ENCODE assay signal across 20 mouse cellular contexts in genomic region chr7:104167105-104167504, GRCm38 (mm10). TPM values are rescaled to one million over a fixed set of nuclear protein-coding genes. Genes with fewer than 3 reads are reported as not detected.
A peak's percentile ranks its signal among the peaks of the same experiment; 100 is the strongest.
DNase-seq lines count a peak whose midpoint lies in the region; ATAC-seq and TF ChIP-seq lines count a peak whose summit lies in the region.
"Had no signal": no experiment of that assay in that cellular context is flagged by ENCODE, and none has a peak within 500 bp of the region (broad histone marks: within the 10 kb centered on the region; RNA-seq: fewer than 3 reads in every experiment).

No protein-coding gene starts in this region.

- no peak for DNase-seq in liver, embryonic 13.5 days
- DNase-seq in MEL (ENCODE audit: low read depth, low spot score), result peak; percentile 3
- DNase-seq in thymus, postnatal 25 days, result peak; percentile 35
- DNase-seq in right cerebral cortex, postnatal 25 days, result no peak
- DNase-seq in adrenal gland, postnatal 14 days, result no peak
- DNase-seq: adrenal gland, adult 8-10 months; cerebellum, adult 9-11 months; forebrain, postnatal 0 days; gastrocnemius, postnatal 10 days; heart, postnatal 4 days had no signal

- no peaks in the 10 kb centered on the region for H3K4me1 ChIP-seq in liver, embryonic 13.5 days (replicated peaks)
- H3K4me1 ChIP-seq in liver, embryonic 12.5 days, result no peaks in the 10 kb centered on the region
- H3K4me1 ChIP-seq in MEL (ENCODE audit: control insufficient read depth in 1 of 2, insufficient read depth in 2 of 2, low read length in 2 of 2), result peaks cover 0 to 6% of the 10 kb centered on the region in 2 experiments; a peak in 1 of 4 replicates
- no peaks in the 10 kb centered on the region for H3K4me1 ChIP-seq in liver, embryonic 16.5 days (ENCODE audit: control insufficient read depth, low read depth, low read length)
- H3K4me1 ChIP-seq: heart, embryonic 12.5 days; neural tube, embryonic 15.5 days had no signal

- no peaks in the 10 kb centered on the region for H3K9me3 ChIP-seq in liver, embryonic 13.5 days (replicated peaks)
- no peaks in the 10 kb centered on the region for H3K9me3 ChIP-seq in liver, embryonic 12.5 days (replicated peaks)
- H3K9me3 ChIP-seq in MEL (replicated peaks; ENCODE audit: insufficient read depth, low read length), result no peaks in the 10 kb centered on the region
- H3K9me3 ChIP-seq in liver, embryonic 16.5 days (replicated peaks; ENCODE audit: control insufficient read depth, low read length), result no peaks in the 10 kb centered on the region
- H3K9me3 ChIP-seq: heart, embryonic 12.5 days; neural tube, embryonic 15.5 days had no signal

- no peak overlapping the region for H3K4me2 ChIP-seq in liver, embryonic 13.5 days
- no peak overlapping the region for H3K4me2 ChIP-seq in liver, embryonic 12.5 days
- H3K4me2 ChIP-seq in liver, embryonic 16.5 days (ENCODE audit: low read depth, low read length), result no peak overlapping the region
- H3K4me2 ChIP-seq: heart, embryonic 12.5 days; neural tube, embryonic 15.5 days had no signal

- no peak overlapping the region for H3K27ac ChIP-seq in liver, embryonic 13.5 days
- no peak overlapping the region for H3K27ac ChIP-seq in liver, embryonic 12.5 days
- no peak overlapping the region for H3K27ac ChIP-seq in MEL (ENCODE audit: control insufficient read depth, low read depth, low read length)
- no peak overlapping the region for H3K27ac ChIP-seq in liver, embryonic 16.5 days (ENCODE audit: low read length)
- H3K27ac ChIP-seq: left cerebral cortex, adult 2 months; neural tube, embryonic 15.5 days had no signal

- no peak overlapping the region for H3K4me3 ChIP-seq in liver, embryonic 13.5 days (replicated peaks)
- H3K4me3 ChIP-seq in liver, embryonic 12.5 days, result no peak overlapping the region
- no peak overlapping the region for H3K4me3 ChIP-seq in MEL (ENCODE audit: control insufficient read depth in 1 of 2, insufficient read depth in 1 of 2, low read depth in 2 of 2, low read length in 2 of 2)
- H3K4me3 ChIP-seq in liver, embryonic 16.5 days (ENCODE audit: low read depth, low read length), result no peak overlapping the region
- H3K4me3 ChIP-seq: erythroblast, embryonic 14.5 days; heart, embryonic 12.5 days; left cerebral cortex, adult 2 months; neural tube, embryonic 15.5 days had no signal

- no peaks in the 10 kb centered on the region for H3K79me2 ChIP-seq in MEL (ENCODE audit: control insufficient read depth, insufficient read depth, low read length, poor library complexity)

- H3K36me3 ChIP-seq in liver, embryonic 13.5 days, result no peaks in the 10 kb centered on the region
- no peaks in the 10 kb centered on the region for H3K36me3 ChIP-seq in liver, embryonic 12.5 days
- H3K36me3 ChIP-seq in MEL (ENCODE audit: control insufficient read depth in 1 of 2, insufficient read depth in 2 of 2, low read length in 2 of 2), result no peaks in the 10 kb centered on the region
- H3K36me3 ChIP-seq in liver, embryonic 16.5 days (ENCODE audit: control insufficient read depth, insufficient read depth), result no peaks in the 10 kb centered on the region
- H3K36me3 ChIP-seq: heart, embryonic 12.5 days; neural tube, embryonic 15.5 days had no signal

- H3K9ac ChIP-seq in liver, embryonic 13.5 days, result no peak overlapping the region
- H3K9ac ChIP-seq in liver, embryonic 12.5 days, result no peak overlapping the region
- H3K9ac ChIP-seq in MEL (ENCODE audit: control insufficient read depth, low read depth, low read length, poor library complexity, severe bottlenecking), result no peak overlapping the region
- no peak overlapping the region for H3K9ac ChIP-seq in liver, embryonic 16.5 days (ENCODE audit: low read depth, low read length)
- H3K9ac ChIP-seq: forebrain, postnatal 0 days; heart, embryonic 12.5 days; neural tube, embryonic 15.5 days had no signal

- peak in 1 of 3 experiments; percentile 3; a peak in 2 of 6 replicates for TF ChIP-seq CTCF in MEL (IDR thresholded peaks at IDR 0.05 in 2 of 3, conservative IDR thresholded peaks at IDR 0.05 in 1 of 3; ENCODE audit: control insufficient read depth in 1 of 3, insufficient read depth in 1 of 3, low read depth in 2 of 3, low read length in 3 of 3, poor library complexity in 1 of 3, severe bottlenecking in 1 of 3)

- TF ChIP-seq RAD21 in MEL (IDR thresholded peaks at IDR 0.05; ENCODE audit: low read depth, low read length), result peak; percentile 14

- WGBS in liver, embryonic 13.5 days (ENCODE audit: insufficient replicate concordance), result 35% methylated on average over 6 of the region's 6 CpGs
- 38% methylated on average over 6 of the region's 6 CpGs for WGBS in liver, embryonic 12.5 days (ENCODE audit: insufficient replicate concordance)
- WGBS in liver, embryonic 16.5 days (ENCODE audit: insufficient replicate concordance), result 26% methylated on average over 6 of the region's 6 CpGs

- no peak for TF ChIP-seq EP300 in MEL (IDR thresholded peaks at IDR 0.05; ENCODE audit: low read depth in 1 of 2, low read length in 2 of 2)

- no peaks in the 10 kb centered on the region for H3K27me3 ChIP-seq in liver, embryonic 13.5 days
- no peaks in the 10 kb centered on the region for H3K27me3 ChIP-seq in liver, embryonic 12.5 days (replicated peaks)
- H3K27me3 ChIP-seq in MEL (ENCODE audit: control insufficient read depth in 1 of 2, insufficient read depth in 2 of 2, low read length in 2 of 2), result no peaks in the 10 kb centered on the region
- no peaks in the 10 kb centered on the region for H3K27me3 ChIP-seq in liver, embryonic 16.5 days (ENCODE audit: control insufficient read depth, insufficient read depth, low read depth, low read length)
- H3K27me3 ChIP-seq: heart, embryonic 12.5 days; neural tube, embryonic 15.5 days had no signal

- ATAC-seq in liver, embryonic 13.5 days (ENCODE audit: low read depth), result 0 out of 2 replicates have a peak, but pooled peaks have one; percentile 15
- ATAC-seq in liver, embryonic 12.5 days, result no peak
- peak; percentile 10; the same call in 1 of the 2 replicates for ATAC-seq in liver, embryonic 16.5 days (ENCODE audit: low read depth)
- ATAC-seq: forebrain, postnatal 0 days; intestine, embryonic 16.5 days had no signal

- TF ChIP-seq POLR2A in MEL (IDR thresholded peaks at IDR 0.05; ENCODE audit: control insufficient read depth in 1 of 2, insufficient read depth in 1 of 2, low read depth in 1 of 2, low read length in 2 of 2, poor library complexity in 1 of 2), result no peak

TF ChIP-seq in MEL, 35 proteins besides CTCF, POLR2A, EP300 and RAD21 (continues in another document):
- TF ChIP-seq MAX (IDR thresholded peaks at IDR 0.05; ENCODE audit: low read length), result no peak
- TF ChIP-seq MYC (IDR thresholded peaks at IDR 0.05; ENCODE audit: low read depth, low read length), result no peak
- TF ChIP-seq MEF2A (IDR thresholded peaks at IDR 0.05; ENCODE audit: extremely low read depth, insufficient replicate concordance, low read depth, low read length, poor library complexity, severe bottlenecking), result no peak
- no peak for TF ChIP-seq KAT2A (conservative IDR thresholded peaks at IDR 0.05; ENCODE audit: low read depth, low read length)
- no peak for TF ChIP-seq USF1 (IDR thresholded peaks at IDR 0.05; ENCODE audit: low read depth, low read length)
- TF ChIP-seq POLR2AphosphoS2 (IDR thresholded peaks at IDR 0.05; ENCODE audit: low read length), result no peak
- no peak for TF ChIP-seq MAZ (IDR thresholded peaks at IDR 0.05; ENCODE audit: low read depth, low read length)

RNA-seq across cellular contexts. Expression of gene Olfm5, which starts 2.5 kb away (rescaled TPM):
- polyA plus RNA-seq in liver, embryonic 13.5 days (2015; fragmentation: Nextera tagmentation; extraction: Ambion mirVana), result 0.15 TPM in 1 of 2 replicates, not detected in the other
- polyA plus RNA-seq in liver, embryonic 12.5 days (2016; fragmentation: Nextera tagmentation; extraction: Ambion mirVana), result not detected in 2 replicates
- total RNA-seq in MEL (2012; rRNA removed), result not detected in 2 replicates
- polyA plus RNA-seq in MEL (2012; ENCODE audit: insufficient read depth in 1 of 2, insufficient read length in 2 of 2, low read depth in 1 of 2, low replicate concordance in 2 of 2, missing spikeins in 1 of 2), result not detected
- not detected in 2 replicates for polyA plus RNA-seq in liver, embryonic 16.5 days (2015; fragmentation: Nextera tagmentation; extraction: Ambion mirVana)
- total RNA-seq in adrenal gland, postnatal 14 days (2021), result not detected in 2 replicates
- total RNA-seq: adrenal gland, adult 8-10 months; forebrain, postnatal 0 days; gastrocnemius, postnatal 10 days; heart, postnatal 4 days; left cerebral cortex, adult 2 months; monocyte, adult 5-6 weeks had no signal
- polyA plus RNA-seq: erythroblast, embryonic 14.5 days; forebrain, postnatal 0 days; heart, embryonic 12.5 days; intestine, embryonic 16.5 days; limb, embryonic 14.5 days; neural tube, embryonic 15.5 days; urinary bladder, adult 2 months had no signal

RNA-seq across cellular contexts. Expression of gene Olfr648, which starts 16.1 kb away (rescaled TPM):
- polyA plus RNA-seq in liver, embryonic 13.5 days (2015; fragmentation: Nextera tagmentation; extraction: Ambion mirVana), result 0.03 and 0.05 TPM in 2 replicates
- 0.05 and 0.11 TPM in 2 replicates for polyA plus RNA-seq in liver, embryonic 12.5 days (2016; fragmentation: Nextera tagmentation; extraction: Ambion mirVana)
- not detected in 2 replicates for total RNA-seq in MEL (2012; rRNA removed)
- polyA plus RNA-seq in MEL (2012; ENCODE audit: insufficient read depth in 1 of 2, insufficient read length in 2 of 2, low read depth in 1 of 2, low replicate concordance in 2 of 2, missing spikeins in 1 of 2), result not detected
- 0.04 and 0.05 TPM in 2 replicates for polyA plus RNA-seq in liver, embryonic 16.5 days (2015; fragmentation: Nextera tagmentation; extraction: Ambion mirVana)
- total RNA-seq in adrenal gland, postnatal 14 days (2021), result not detected in 2 replicates
- total RNA-seq: forebrain, postnatal 0 days; gastrocnemius, postnatal 10 days; monocyte, adult 5-6 weeks had no signal

RNA-seq across cellular contexts. Expression of gene Ubqlnl, which starts 16.7 kb away (rescaled TPM):
- polyA plus RNA-seq in liver, embryonic 13.5 days (2015; fragmentation: Nextera tagmentation; extraction: Ambion mirVana), result not detected in 2 replicates
- not detected in 2 replicates for polyA plus RNA-seq in liver, embryonic 12.5 days (2016; fragmentation: Nextera tagmentation; extraction: Ambion mirVana)
- total RNA-seq in MEL (2012; rRNA removed), result not detected in 2 replicates
- not detected for polyA plus RNA-seq in MEL (2012; ENCODE audit: insufficient read depth in 1 of 2, insufficient read length in 2 of 2, low read depth in 1 of 2, low replicate concordance in 2 of 2, missing spikeins in 1 of 2)
- polyA plus RNA-seq in liver, embryonic 16.5 days (2015; fragmentation: Nextera tagmentation; extraction: Ambion mirVana), result not detected in 2 replicates
- total RNA-seq in adrenal gland, postnatal 14 days (2021), result not detected in 2 replicates
- total RNA-seq: adrenal gland, adult 8-10 months; forebrain, postnatal 0 days; gastrocnemius, postnatal 10 days; heart, postnatal 4 days; left cerebral cortex, adult 2 months; monocyte, adult 5-6 weeks had no signal
- polyA plus RNA-seq: erythroblast, embryonic 14.5 days; forebrain, postnatal 0 days; heart, embryonic 12.5 days; intestine, embryonic 16.5 days; limb, embryonic 14.5 days; neural tube, embryonic 15.5 days; urinary bladder, adult 2 months had no signal

RNA-seq across cellular contexts. Expression of gene Ubqln3, which starts 24.0 kb away (rescaled TPM):
- not detected in 2 replicates for polyA plus RNA-seq in liver, embryonic 13.5 days (2015; fragmentation: Nextera tagmentation; extraction: Ambion mirVana)
- not detected in 2 replicates for polyA plus RNA-seq in liver, embryonic 12.5 days (2016; fragmentation: Nextera tagmentation; extraction: Ambion mirVana)
- not detected in 2 replicates for total RNA-seq in MEL (2012; rRNA removed)
- polyA plus RNA-seq in MEL (2012; ENCODE audit: insufficient read depth in 1 of 2, insufficient read length in 2 of 2, low read depth in 1 of 2, low replicate concordance in 2 of 2, missing spikeins in 1 of 2), result not detected
- polyA plus RNA-seq in liver, embryonic 16.5 days (2015; fragmentation: Nextera tagmentation; extraction: Ambion mirVana), result not detected in 2 replicates
- not detected in 2 replicates for total RNA-seq in adrenal gland, postnatal 14 days (2021)
- total RNA-seq: adrenal gland, adult 8-10 months; forebrain, postnatal 0 days; gastrocnemius, postnatal 10 days; heart, postnatal 4 days; left cerebral cortex, adult 2 months; monocyte, adult 5-6 weeks had no signal
- polyA plus RNA-seq: erythroblast, embryonic 14.5 days; forebrain, postnatal 0 days; heart, embryonic 12.5 days; intestine, embryonic 16.5 days; limb, embryonic 14.5 days; neural tube, embryonic 15.5 days; urinary bladder, adult 2 months had no signal

RNA-seq across cellular contexts. Expression of gene Olfr649, which starts 28.7 kb away (rescaled TPM):
- not detected in 2 replicates for polyA plus RNA-seq in liver, embryonic 13.5 days (2015; fragmentation: Nextera tagmentation; extraction: Ambion mirVana)
- not detected in 2 replicates for polyA plus RNA-seq in liver, embryonic 12.5 days (2016; fragmentation: Nextera tagmentation; extraction: Ambion mirVana)
- total RNA-seq in MEL (2012; rRNA removed), result not detected in 2 replicates
- not detected for polyA plus RNA-seq in MEL (2012; ENCODE audit: insufficient read depth in 1 of 2, insufficient read length in 2 of 2, low read depth in 1 of 2, low replicate concordance in 2 of 2, missing spikeins in 1 of 2)
- polyA plus RNA-seq in liver, embryonic 16.5 days (2015; fragmentation: Nextera tagmentation; extraction: Ambion mirVana), result not detected in 2 replicates
- total RNA-seq in adrenal gland, postnatal 14 days (2021), result not detected in 2 replicates
- total RNA-seq: adrenal gland, adult 8-10 months; forebrain, postnatal 0 days; gastrocnemius, postnatal 10 days; heart, postnatal 4 days; left cerebral cortex, adult 2 months; monocyte, adult 5-6 weeks had no signal
- polyA plus RNA-seq: erythroblast, embryonic 14.5 days; forebrain, postnatal 0 days; heart, embryonic 12.5 days; intestine, embryonic 16.5 days; limb, embryonic 14.5 days; neural tube, embryonic 15.5 days; urinary bladder, adult 2 months had no signal

Comparison
In these comparisons a context has a peak if more than half of its experiments do, and no peak if none do; other contexts are left out.
1. DNase-seq: peak in MEL (single experiment) and thymus, postnatal 25 days (single experiment); none in liver, embryonic 13.5 days (single experiment), right cerebral cortex, postnatal 25 days (single experiment) and adrenal gland, postnatal 14 days (single experiment).